Mouse (Mus musculus) heart, postnatal 36 days (tissue): ENCODE measurements around the gene Col5a3. TPM values are rescaled to one million over a fixed set of nuclear protein-coding genes. Genes with fewer than 3 reads are reported as not detected.

Source experiments
- DNase-seq, 2 experiments: peaks; one replicate each; pipeline ENCODE4 v3.0.0; 2021 to 2022
- intact Hi-C: fragments of 180-260 bp; cut with DNase I; formaldehyde crosslinking; loops from one replicate; pipeline ENCODE4 v1.15.1; 2025
- total RNA-seq, 2 experiments: library from RNA; stranded (reverse); gene quantifications; 2 replicates each; pipeline ENCODE4 v1.2.3; 2021

Gene Col5a3
- total RNA-seq, 2 experiments from 2014 or later, result 17.2 to 22.0 TPM

DNA sequence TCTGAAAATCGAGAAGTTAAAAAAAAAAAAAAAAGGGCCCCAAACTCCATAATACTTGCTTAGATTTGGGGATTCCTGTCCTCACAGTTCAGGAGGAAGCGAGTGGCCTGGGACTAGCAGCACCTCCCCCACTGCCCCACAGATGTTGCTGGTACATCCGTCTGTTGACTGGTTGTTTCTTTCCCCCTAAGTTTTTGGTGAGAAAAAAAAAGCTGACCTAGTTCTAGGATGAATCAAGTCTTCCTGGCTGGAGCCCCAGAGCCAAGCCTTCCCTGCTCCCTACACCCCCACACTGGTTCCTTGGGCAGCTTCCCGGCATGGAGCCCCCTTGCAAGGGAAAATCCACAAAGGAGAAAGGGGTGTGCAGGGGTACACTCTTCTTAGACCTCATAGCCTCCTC is 4.6 kb downstream of the Col5a3 start:
- intact Hi-C loops, result no loop called here
- peak; percentile 29 to 31 for DNase-seq

DNA sequence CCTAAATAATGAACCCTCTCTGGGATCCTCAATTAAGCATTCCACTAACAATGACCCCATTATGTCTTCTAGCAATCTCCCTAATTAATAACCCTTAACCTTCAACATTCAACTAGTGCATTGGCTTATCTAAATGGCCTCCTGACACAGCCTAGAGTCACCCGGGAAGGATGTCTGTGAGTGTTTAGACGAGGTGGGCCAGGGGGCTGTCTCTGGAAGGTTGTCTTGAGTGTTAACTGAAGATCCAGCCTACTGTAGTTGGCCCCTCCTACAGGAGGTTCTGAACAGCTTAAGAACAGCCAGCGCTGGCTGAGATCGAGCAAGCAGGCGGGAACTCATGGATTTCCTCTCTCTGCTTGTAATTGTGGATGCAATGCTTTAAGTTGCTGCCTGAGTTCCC is 9.2 kb downstream of the Col5a3 start:
- no peak for DNase-seq
- intact Hi-C loops, result no loop called here

DNA sequence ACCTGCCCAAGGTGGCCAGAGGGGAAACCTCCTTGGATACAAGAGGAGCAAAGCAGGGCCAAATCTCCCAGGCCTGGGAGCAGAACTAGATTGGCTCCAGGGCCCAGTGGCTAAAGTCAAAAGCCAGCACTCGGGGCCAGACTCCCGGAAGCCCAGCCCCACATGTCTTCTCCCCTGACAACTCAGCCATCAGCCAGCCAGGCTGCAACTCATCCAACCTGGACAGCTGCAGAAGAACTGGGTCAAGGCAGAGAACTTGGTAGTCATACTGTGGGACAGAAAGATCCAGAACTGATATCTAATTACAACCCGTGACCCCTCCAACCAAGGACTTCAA is 9.7 kb downstream of the Col5a3 start:
- intact Hi-C loops, result no loop called here
- DNase-seq, result peak; percentile 42 to 47

DNA sequence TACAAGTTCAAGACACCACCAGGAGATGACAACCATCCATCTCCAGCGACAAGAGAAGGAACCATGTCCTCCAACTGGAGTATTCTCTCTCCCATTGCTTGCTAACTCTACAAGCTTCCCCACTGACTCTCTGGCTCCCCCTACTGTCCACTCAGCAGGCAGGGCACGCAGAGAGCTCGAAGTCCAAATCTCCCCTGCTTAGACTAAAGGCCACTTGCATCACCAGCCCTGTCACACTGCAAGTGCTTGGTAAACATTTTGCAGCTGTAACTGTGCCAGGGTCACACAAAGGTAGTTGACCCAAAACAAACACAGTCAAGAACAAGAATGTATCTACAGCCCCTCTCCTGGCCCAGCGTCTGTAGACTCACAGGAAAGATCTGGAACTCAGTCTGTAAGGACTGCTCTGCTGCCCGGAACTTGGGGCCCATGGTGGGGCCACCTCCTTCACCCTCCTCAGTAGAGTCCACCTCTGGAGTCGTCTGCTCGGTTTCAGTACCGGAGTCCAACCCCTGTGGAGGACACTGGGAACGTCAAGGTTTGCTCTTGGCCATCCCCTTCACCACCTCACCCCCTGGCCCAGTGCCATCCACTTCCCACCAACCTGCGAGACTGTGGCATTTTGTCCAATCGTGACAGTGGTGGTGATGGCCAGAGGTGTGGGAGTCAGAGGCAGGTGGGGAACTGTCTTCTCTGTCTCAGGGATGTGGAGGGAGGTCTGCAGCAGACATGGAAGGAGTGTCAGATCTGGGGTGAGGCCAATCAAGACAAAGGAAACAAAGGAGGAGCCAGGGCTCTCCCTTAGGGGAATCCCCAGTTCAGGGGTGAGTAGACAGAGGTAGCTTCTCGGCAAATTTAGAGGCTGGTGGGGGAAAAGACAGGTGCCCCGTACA is 10.4 kb downstream of the Col5a3 start:
- DNase-seq, result peak; percentile 65 to 70
- intact Hi-C loops, result loop anchor here (1.0 to 5.0 kb wide), 2 partner anchors 47 to 64 kb away; no protein-coding TSS in a partner anchor

DNA sequence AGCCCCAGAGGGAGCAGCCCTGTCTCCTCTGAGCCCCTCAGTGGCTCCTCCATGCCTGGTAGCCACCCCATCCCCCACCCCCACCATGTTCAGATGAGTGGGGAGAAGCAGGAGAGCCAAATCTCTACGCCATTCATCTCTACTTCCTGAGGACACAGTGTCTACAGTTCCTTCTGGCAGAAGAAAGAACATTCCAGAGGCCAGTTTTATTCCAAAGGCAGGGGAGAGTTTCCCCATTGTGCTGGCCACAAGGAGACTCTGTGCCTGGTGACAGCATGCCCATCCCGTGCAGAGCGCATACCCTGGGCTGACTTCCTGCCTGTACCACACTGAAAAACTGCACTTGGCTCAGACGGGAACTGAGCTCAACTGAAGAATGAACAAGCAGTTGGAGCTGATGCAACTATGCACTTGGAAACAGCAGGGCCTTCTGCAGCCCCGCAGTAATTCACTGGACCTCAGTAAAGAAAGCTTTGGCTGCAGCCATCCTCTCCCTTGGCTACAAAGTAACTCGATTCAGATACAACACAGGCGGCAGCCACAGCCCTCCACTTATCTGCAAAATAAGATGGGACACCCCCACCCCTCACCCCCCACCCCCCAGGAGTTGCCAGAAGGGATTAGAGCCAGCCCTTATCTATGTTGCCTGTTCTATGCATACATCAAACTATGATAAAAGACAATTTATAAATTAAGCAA is 20.6 kb downstream of the Col5a3 start:
- intact Hi-C loops, result no loop called here

DNA sequence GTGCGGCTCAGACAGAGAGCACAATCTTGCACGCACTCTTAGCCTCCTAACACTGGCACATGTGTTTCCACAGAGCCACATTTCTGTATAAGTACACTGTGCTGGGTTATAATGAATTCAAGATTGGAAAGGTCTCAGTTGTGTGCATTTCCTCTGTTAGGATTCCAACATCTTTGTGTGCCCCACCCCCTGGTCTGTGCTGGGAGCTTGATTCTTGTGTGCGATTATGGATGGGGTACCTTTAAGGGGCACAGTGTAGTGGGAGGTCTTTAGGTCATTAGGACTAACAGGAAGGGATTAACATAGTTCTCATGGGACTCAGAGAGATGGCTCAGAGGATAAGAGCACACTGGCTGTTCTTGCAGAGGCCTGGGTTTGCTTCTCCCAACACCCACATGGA is 24.5 kb downstream of the Col5a3 start:
- no peak for DNase-seq
- intact Hi-C loops, result no loop called here

More for the DNA sequence above, 20.6 kb downstream of the Col5a3 start:
- DNase-seq, result peak; percentile 50 to 62

DNA sequence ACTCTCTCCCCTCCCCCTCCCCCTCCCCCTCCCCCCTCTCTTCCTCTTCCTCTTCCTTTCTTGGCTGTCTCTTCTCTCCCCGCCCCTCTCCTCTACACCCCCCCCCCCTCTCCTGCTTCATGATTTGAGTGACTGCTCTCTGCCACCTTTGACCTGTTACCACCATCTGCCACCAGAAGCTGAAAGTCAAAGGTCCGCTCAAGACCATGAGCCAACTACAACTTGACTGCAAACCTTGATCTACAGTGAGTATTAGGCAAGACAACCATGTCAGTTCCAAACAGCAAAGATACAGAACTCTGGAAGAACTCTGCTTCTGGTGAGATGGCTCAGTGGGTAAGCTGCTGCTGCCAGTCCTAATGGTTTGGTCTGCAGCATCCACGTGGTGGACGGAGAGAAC is 25.2 kb downstream of the Col5a3 start:
- no peak for DNase-seq
- intact Hi-C loops, result no loop called here

DNA sequence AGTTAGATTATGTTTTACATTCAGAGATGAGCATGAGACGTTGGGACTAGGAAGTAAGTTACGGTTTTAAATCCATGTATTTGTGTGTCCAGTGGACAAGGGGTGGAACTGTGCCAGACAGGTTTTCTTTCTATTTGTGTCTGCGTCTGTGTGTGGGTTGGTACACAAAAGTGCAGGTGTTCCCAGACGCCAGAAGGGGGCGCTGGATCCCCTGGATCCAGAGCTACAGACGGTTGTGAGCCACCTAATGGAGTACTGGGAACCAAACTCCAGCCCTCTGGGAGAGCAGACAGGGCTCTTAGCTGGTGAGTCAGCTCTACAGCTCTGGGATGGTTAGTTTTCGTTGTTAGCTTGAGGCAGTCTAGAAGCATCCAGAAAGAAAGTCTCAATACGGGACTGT is 26.9 kb downstream of the Col5a3 start:
- DNase-seq, result no peak
- intact Hi-C loops, result no loop called here

DNA sequence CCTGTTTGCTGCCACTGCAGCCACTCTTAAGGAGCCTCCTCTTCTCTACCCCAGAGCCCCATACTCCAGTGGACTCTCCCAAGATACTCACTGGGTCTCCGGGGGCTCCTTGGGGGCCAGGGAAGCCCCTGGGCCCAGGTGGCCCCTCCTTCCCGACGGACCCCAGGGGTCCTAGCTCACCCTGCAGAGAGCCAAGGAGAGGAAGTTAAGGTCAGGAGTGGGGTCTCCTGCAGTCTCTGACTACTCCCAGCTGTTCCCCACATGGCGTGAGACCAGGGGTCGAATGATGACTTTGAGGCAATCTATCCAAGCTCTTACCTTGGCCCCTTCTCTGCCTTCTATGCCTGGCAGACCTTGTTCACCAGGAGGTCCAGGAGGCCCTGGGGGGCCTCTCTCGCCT is 29.8 kb downstream of the Col5a3 start:
- no peak for DNase-seq
- intact Hi-C loops, result no loop called here

DNA sequence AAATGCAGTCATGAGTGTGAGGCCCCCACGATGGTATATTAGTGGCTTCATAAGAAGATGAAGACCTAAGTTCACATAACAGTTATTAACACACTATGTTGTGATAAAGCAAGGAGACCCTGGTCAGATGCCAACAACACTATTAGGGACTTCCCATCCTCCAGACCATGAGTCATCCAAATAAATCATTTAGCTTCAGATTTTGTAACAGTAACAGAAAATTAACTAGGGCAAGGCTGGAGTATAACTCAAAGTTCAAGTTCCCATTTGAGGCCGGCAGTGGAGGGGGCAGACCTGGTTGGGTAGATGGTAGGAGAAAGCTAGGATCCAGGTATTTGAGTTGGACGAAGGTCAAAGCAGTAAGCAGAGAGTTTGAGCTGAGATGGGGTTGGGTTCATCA is 33.6 kb downstream of the Col5a3 start:
- intact Hi-C loops, result no loop called here
- DNase-seq, result no peak

DNA sequence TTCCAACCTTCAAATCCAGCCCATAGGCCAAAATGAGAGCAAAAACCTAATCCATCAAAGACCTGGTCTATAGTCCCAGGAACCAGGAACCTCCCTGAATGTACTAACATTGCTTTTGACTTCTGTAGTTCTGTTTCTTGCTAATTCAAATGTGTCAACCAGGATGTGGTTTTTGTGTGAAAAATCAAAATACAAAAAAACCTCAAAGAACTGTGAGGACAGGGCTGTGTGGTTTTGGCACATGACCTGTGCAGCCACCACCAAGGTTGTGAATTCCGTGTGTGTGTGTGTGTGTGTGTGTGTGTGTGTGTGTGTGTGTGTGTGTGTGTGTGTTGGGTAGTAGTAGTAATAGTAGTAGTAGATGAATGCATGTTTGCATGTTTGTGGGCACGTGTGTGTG is 49.6 kb downstream of the Col5a3 start:
- intact Hi-C loops, result no loop called here
- DNase-seq, result no peak

DNA sequence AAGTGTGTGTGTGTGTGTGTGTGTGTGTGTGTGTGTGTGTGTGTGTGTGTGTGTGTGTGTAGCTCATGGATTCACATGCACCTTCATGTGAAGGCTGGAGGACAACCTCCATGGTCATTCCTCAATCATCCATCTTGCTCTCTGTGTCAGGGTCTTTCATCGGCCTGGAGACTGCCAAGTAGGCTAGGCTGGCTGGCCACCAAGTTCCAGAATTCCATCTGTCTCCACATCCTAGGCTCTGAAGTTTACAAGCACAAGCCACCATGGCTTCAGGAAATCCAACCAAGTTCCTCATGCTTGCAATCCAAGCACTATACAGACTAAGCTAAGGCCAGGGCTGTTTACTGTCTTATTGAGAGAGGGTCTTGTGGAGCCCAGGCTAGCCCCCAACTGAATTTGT is 51.8 kb downstream of the Col5a3 start:
- intact Hi-C loops, result no loop called here
- peak in 1 of 2 experiments; percentile 35 for DNase-seq

DNA sequence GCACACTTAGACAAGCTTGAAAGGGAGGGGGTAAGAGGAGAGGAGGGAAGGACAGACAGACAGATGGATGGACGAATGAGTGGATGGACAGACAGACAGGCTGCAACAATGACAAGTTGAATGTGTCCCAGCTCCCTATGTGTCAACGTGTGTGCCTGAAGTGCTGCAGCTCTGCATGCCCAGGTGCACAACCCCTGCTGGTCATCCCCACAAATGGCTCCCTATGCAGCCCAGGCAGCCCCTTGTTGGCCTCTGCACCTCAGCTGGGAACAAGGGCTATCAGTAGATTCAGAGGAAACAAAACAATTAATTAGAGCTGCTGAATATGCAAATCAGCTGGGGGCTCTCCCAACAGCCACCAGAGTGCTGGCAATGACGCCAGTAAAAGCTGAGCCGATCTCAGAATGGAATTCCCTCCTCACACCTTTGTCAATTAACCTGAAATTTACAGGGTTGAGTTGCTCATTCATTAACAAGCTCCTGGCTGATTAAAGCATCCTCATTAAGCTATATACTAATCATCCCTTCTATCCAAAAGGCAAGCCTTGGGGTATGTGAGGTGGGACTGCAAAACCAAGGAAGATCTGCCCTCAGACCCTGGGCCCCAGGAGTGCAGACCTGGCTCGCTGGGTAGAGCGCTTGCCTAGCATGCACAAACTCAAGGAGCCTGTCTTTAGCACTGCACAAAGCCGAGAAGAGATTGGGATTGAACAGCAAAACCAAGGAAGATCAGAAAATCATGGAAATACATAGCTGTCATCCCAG is 52.5 kb downstream of the Col5a3 start:
- intact Hi-C loops, result no loop called here
- no peak for DNase-seq

DNA sequence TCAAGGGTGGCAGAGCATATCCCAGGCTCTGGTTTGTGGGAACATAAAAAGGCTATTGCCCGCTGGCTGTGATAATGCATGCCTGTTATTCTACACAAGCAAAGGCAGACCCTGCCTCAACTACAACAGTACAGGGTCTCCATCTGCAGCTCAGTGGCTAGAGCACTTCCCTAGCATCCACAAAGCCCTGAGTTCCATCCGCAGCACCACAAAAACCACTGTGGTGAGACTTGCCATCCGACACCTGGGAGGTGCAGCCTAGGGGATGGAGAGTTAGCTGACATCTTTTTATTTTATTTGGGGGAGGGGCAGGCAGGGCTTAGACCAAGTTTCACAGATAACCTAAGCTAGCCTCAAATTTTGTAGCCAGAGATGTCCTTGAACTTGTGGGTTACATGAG is 53.5 kb downstream of the Col5a3 start:
- no peak for DNase-seq
- intact Hi-C loops, result no loop called here

DNA sequence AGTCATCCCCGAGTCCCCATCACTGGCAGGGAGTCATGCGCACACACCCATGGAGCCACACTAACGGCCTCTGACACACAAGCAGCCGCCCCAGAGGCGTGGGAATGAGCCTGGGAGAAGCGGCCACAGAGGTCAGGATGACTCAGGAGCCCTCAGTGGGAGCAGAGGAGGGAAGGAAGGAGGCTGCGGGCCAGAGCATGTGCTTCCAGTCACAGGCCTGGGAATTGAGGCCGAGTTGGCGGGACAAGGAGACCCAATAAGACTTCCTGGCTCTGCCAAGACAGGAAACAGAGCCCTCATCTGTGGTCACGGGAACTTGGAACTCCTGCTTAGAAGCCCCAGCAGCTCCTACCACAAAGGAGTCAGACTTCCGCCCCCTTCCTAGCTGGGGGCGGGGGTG is 54.1 kb downstream of the Col5a3 start:
- DNase-seq, result peak; percentile 75 to 77
- intact Hi-C loops, result no loop called here

DNA sequence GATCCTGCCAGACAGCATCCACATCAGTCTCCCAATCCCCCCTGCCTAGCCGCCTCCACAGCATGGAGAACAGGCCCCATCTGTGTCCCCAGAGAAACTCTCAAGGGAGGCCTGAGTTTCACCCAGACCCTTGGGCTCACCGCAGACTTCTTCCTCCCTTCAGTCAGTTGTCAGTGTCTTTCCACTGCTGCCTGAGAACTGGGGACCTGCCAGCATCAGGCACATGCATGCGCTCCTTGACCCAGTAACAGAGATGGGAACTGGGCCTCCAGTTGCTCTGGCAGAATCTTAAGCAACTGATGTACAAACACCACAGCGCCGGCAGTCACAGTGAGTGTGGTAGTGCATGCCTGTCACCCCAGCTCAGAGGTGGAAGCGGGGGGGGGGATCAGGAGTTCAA is 56.0 kb downstream of the Col5a3 start:
- intact Hi-C loops, result loop anchor here (5.0 kb wide), 1 partner anchor 43 kb away; no protein-coding TSS in a partner anchor

DNA sequence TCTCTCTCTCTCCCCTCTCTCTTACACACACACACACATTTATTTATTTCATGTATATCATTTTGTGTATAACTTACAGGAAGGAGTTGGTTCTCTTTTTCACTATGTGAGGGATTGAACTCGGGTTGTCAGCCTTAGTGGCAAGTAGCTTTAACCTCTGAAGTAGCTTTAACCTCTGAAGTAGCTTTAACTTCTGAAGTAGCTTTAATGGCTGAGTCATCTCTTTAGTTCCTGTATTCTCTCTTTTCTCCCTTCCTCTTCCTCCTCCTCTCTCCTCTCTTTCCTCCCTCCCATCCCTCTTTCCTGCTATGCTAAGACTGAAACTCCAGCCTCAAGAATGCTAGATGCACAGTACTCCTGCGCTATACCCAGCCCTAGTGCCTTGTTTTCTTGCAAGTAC is 56.6 kb downstream of the Col5a3 start:
- intact Hi-C loops, result loop anchor here (5.0 kb wide), 1 partner anchor 44 kb away; no protein-coding TSS in a partner anchor
- DNase-seq, result no peak

More for the DNA sequence above, 56.0 kb downstream of the Col5a3 start:
- peak in 1 of 2 experiments; percentile 22 for DNase-seq

DNA sequence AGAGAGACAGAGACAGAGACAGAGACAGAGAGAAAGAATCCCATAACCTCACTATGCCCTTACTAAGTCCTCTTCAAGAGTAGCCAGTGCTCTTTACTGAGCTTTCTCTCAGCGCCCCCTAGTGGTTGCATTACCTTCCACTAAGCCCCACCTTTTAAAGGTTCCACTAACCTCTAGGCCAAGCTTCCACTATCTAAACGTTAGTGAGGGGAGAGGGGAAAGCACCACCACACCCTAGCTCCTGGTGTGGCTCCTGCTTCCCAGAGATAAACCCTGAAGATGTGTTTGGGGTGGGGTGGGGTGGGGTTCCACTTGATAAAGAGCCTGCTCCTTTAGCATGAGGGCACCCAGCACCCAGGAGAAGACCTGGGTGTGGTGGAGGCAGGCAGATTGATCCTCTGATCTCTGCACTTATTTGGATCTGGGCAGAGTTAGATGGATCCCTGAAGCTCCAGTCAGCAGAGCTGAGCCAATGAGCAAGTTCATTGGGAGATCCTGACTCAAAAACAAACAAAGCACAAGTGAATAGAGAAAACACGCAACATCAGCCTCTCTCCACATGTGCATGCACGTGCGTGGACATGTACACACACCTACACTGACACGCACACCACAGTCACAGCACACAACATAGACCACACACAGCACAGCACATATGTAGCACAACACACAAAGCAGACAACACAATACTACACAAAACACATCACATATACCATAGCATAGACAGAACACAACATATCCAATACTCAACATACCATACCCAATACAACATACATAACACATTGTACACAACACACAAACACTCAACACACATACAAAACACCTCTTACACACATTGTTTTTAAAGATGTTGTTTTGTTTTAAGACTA is 57.5 kb downstream of the Col5a3 start:
- intact Hi-C loops, result loop anchor here (5.0 kb wide), 1 partner anchor 45 kb away; no protein-coding TSS in a partner anchor
- DNase-seq, result peak; percentile 63 to 78

DNA sequence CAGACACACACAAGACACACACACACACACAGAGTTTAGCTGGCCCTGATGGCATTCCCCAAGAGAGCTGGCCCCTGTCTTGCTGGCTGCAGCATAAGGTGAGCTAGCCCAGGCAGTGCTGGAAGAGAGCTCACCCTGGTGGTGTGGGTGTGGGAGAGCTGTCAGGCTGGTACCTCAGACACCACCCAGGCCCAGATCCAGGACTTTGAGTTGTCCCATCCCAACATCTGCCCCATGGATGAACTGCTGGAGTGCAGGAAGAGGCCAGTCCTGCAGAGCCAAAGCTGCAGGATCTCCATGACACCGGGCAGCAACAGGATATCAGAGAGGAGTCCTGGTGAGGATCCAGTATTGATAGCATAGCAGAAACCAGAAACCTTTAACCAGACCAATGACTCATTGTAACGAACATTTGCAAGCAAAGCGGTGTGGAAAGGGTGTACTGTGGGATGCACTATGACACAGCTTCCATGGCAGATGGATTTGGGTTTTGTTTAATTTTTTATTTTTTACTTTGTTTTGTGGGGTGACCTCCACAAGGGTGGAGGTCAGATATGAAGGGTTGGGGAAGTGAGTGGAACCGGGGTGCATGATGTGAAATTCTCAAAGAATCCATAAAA is 58.7 kb downstream of the Col5a3 start:
- intact Hi-C loops, result loop anchor here (5.0 kb wide), 1 partner anchor 46 kb away; no protein-coding TSS in a partner anchor
- no peak for DNase-seq

DNA sequence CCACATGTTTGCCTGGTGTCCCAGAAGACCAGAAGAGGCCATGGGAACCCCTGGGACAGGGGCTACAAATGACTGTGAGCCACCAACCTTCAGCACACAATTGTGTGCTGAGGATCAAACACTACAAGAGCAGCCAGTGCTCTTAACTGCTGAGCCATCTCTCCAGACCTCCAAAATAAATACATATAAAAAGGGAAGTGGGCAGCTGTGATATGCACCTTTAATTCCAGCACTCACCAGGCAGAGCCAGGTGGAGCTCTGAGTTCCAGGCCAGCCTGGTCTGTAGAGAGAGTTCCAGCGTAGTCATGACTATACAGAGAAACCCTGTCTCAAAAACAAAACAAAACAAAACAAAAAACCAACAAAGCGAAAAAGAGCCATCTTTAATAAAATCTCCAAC is 60.5 kb downstream of the Col5a3 start:
- no peak for DNase-seq
- intact Hi-C loops, result no loop called here
